Mouse (Mus musculus) left cerebral cortex, postnatal 4 days (tissue): ENCODE data around the gene Tmem132b. TPM values are rescaled to one million over a fixed set of nuclear protein-coding genes. Genes with fewer than 3 reads are reported as not detected.

ENCODE experiments used
- DNase-seq: peaks from one replicate; pipeline ENCODE4 v3.0.0-alpha.2; 2022
- intact Hi-C: fragments of 180-260 bp; cut with DNase I; formaldehyde crosslinking; loops from one replicate; pipeline ENCODE4 v1.15.1; 2025
- total RNA-seq, 2 experiments: library from RNA; stranded (reverse); gene quantifications; 2 replicates each; pipeline ENCODE4 v1.2.3; 2021

Gene Tmem132b
- total RNA-seq, 2 experiments from 2014 or later, result 62.9 to 66.4 TPM

- intact Hi-C loops, result no loop called here
Observed at GRCm38 (mm10) chr5:125572011-125572410, 40.4 kb downstream of the Tmem132b start.

GRCm38 (mm10) chr5:125574886-125575285 is 43.3 kb downstream of the Tmem132b start:
- no peak for DNase-seq
- intact Hi-C loops, result no loop called here

More at GRCm38 (mm10) chr5:125572011-125572410, 40.4 kb downstream of the Tmem132b start:
- no peak for DNase-seq

GRCm38 (mm10) chr5:125575866-125576265 is 44.3 kb downstream of the Tmem132b start:
- no peak for DNase-seq
- intact Hi-C loops, result no loop called here

GRCm38 (mm10) chr5:125578661-125579060 is 47.1 kb downstream of the Tmem132b start:
- peak; percentile 37 for DNase-seq
- intact Hi-C loops, result no loop called here

- intact Hi-C loops, result no loop called here
- no peak for DNase-seq
Observed at GRCm38 (mm10) chr5:125579153-125579552, 47.6 kb downstream of the Tmem132b start.

- no peak for DNase-seq
- intact Hi-C loops, result no loop called here
Observed at GRCm38 (mm10) chr5:125583298-125583697, 51.7 kb downstream of the Tmem132b start.

- intact Hi-C loops, result no loop called here
Observed at GRCm38 (mm10) chr5:125583836-125584235, 52.3 kb downstream of the Tmem132b start.

GRCm38 (mm10) chr5:125585211-125585610 is 53.6 kb downstream of the Tmem132b start:
- intact Hi-C loops, result no loop called here

More at GRCm38 (mm10) chr5:125583836-125584235, 52.3 kb downstream of the Tmem132b start:
- DNase-seq, result no peak

DNA sequence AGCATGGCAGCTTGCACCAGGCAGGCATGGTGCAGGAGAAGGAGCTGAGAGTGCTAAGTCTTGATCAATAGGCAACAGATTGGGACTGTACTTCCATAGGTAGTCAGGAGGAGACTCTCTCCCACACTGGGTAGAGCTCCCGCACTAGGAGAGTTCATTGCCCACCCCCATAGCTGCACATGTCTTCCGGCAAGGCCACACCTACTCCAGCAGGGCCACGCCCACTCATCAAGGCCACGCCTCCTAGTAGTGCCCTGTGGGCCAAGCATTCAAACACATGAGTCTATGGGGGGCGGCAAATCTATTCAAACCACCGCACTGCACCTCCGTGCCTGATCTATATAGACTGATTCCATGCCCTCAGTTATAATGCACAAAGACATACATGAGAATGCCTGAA is 56.6 kb downstream of the Tmem132b start:
- no peak for DNase-seq

More at GRCm38 (mm10) chr5:125585211-125585610, 53.6 kb downstream of the Tmem132b start:
- no peak for DNase-seq

DNA sequence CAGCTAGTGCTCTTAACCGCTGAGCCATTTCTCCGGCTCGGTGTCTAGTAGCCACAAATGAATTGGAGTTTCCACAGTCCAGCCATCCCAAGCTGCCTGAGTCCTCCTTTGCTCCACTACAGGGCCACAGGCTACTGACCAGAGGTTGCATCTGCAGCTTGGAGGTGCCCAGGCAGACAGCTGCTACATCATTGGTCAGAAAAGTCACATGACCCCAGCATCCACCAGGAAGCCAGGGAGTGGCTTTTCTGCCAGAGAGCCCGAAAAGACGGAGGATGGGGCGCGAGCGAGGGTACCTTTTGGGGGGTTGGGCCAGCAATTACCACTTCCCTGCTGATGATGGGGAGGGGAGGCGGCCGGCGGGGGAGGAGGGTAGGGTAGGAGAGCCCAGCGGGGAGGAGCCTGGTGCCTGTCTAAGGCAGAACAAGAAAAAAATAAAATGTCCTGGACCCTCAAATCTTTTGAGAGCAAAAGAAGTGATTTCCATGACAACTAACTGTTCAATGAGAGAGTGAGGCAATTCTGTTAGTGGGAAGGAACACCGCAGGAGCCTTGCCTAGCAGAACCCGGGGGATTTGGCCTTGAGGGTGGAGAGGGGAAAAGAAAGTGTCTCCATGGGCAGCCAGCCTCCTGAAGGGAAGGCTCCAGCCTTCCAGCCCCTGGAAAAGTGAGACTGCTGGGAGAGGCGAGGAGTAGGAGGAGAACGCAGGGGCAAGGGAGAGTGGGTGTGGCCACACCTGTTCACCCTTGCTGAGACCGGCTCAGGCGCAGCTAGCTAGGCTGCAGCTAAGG is 57.5 kb downstream of the Tmem132b start:
- DNase-seq, result peak; percentile 48
- intact Hi-C loops, result no loop called here

More for the DNA sequence above, 56.6 kb downstream of the Tmem132b start:
- intact Hi-C loops, result no loop called here

GRCm38 (mm10) chr5:125598056-125598455 is 66.5 kb downstream of the Tmem132b start:
- intact Hi-C loops, result no loop called here
- DNase-seq, result no peak

- intact Hi-C loops, result no loop called here
Observed at GRCm38 (mm10) chr5:125607146-125607545, 75.6 kb downstream of the Tmem132b start.

GRCm38 (mm10) chr5:125609968-125610367 is 78.4 kb downstream of the Tmem132b start:
- intact Hi-C loops, result no loop called here
- no peak for DNase-seq

More at GRCm38 (mm10) chr5:125607146-125607545, 75.6 kb downstream of the Tmem132b start:
- DNase-seq, result no peak

DNA sequence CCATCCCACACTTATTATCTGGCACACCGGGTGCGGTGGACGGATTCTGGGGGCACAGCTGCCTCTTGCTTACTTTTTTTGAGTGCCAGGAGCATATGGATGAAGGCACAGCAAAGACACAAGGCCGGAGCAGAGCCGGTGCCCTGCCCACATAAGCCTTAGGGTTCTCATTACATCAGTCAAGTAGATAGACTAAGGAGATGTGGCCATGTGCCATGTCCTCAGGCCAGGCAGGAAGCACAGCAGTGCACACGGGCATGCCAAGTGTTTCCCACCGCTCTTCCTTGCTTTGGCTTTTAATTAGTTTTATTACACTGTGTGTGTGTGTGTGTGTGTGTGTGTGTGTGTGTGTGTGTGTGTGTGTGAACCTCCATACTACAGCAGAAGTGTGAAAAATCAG is 80.9 kb downstream of the Tmem132b start:
- intact Hi-C loops, result no loop called here
- peak; percentile 51 for DNase-seq

GRCm38 (mm10) chr5:125613136-125613535 is 81.6 kb downstream of the Tmem132b start:
- DNase-seq, result no peak
- intact Hi-C loops, result no loop called here

DNA sequence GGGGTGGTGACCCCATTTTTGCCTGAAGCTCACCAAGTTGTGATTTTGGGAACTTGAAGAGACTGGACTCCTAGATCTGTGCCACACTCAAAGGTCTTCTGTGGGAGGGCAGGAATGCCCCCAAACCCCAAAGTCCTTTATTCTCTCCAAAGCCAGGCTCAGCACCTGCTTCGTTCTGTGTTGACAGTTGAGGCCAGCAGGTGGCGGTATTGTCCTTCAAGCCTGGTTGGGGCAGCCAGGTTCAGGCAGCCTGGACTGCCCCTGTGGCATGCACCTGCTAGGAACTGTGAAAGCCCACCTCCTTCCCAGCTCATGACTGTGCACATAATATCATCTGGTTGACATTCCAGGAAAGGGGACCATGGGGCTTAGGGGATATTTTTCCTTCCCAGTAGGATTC is 82.8 kb downstream of the Tmem132b start:
- DNase-seq, result peak; percentile 52
- intact Hi-C loops, result no loop called here

GRCm38 (mm10) chr5:125617050-125617449 is 85.5 kb downstream of the Tmem132b start:
- DNase-seq, result no peak
- intact Hi-C loops, result no loop called here

GRCm38 (mm10) chr5:125627816-125628348 is 96.3 kb downstream of the Tmem132b start:
- no peak for DNase-seq
- intact Hi-C loops, result no loop called here

- intact Hi-C loops, result no loop called here
- no peak for DNase-seq
Observed at GRCm38 (mm10) chr5:125634666-125635065, 103.1 kb downstream of the Tmem132b start.

- intact Hi-C loops, result no loop called here
- DNase-seq, result peak; percentile 13
Observed at GRCm38 (mm10) chr5:125640966-125641365, 109.4 kb downstream of the Tmem132b start.

DNA sequence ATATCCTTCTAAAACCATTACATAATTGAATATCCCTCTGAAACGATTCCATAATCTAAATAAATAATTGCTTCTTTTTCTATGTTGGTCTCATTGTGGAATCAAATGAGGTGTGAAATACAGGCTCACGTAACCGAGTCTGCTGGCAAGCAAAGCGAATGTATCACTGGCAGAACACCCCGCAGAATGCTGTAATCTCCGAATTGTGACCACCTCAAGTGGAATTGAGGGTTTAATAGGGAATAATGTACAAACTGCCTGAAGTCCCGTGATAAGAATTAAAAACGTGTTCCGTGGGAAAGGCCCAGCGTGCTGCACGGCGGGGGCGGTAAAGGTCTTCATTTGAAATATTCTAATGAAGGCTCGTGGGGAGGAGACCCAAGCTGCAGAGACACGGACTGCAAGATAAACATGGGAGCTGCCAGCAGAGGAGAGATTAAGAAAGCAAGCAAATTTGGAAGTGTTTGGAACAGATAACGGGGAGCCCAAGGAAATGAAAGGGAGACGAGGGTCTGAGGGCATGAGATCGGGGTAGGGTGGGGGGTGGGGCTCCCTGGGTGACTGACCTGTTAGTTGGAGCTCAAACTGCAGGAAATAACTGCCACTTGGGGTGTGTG is 110.1 kb downstream of the Tmem132b start:
- no peak for DNase-seq
- intact Hi-C loops, result no loop called here

DNA sequence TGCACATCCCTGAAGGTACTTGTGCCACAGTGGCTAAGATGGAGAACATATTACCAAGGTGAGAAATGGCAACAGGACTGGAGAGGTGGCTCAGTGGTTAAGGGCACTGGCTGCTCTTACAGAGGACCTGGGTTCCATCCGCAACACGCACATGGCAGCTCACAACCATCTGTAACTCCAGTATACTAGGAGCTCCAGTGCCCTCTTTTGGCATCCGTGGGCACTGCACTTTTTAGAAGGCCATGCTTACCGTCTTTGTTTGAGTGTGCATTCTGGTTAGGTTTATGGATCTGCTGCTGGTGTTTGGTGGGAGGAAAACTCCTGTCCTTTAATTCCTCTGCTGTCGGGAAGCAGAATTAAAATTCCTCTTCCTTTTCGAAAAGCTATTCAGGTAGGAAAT is 116.7 kb downstream of the Tmem132b start:
- intact Hi-C loops, result no loop called here

More for the DNA sequence above, 116.7 kb downstream of the Tmem132b start:
- DNase-seq, result no peak
